Mouse (Mus musculus): ENCODE measurements around the gene Defb29. TPM values are rescaled to one million over a fixed set of nuclear protein-coding genes. Genes with fewer than 3 reads are reported as not detected.

Gene Defb29
- not detected in 2 replicates for polyA plus RNA-seq (2014; fragmentation: Nextera tagmentation; extraction: Ambion mirVana)

DNA sequence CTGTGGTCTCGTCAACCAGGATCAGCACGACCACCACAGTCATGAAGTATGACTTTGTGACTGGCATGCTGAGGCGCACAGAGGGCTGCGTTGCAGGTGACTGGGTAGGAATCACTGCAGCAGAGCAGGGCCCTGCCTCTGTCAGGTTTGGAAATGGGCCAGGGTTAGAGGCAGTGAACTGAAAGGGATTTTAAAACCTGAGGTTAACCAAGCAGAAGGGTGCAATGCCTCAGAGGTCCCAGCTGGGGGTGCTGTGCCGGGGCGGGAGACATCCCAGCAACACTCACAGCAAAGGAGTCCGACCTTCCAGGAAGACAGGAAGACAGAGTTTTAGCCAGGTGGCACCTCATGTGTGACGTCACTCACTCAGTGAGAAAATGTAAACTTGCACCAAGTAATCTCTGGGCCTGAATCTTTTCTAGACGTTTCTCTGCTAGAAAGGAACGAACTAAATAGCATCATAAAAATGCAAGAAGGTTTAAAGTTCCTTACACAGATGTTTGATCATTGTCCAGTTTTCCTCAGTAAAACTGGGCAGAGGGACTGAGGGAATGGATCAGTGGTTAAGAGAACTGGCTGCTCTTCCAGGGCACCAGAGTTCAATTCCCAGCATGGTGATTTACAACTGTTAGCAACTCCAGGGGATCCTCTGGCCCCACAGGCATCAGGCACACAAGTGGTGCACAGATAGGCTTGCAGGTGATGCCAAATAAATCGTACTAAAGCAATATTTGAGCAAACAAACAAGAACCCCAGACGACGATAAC lies at the start of gene Defb29:
Defb29 (minus strand) TSS at position 155 of the 767 bp plus-strand sequence.
- no peak for ATAC-seq (ENCODE audit: low read depth)
- H3K9ac ChIP-seq (replicated peaks; ENCODE audit: low read depth, low read length) = no peak within 1 kb of the TSS
- H3K27ac ChIP-seq (ENCODE audit: low read depth, low read length) = no peak within 1 kb of the TSS
- H3K9me3 ChIP-seq (ENCODE audit: control insufficient read depth, low read length) = no peaks in the 10 kb centered on the region
- no peak within 1 kb of the TSS for H3K4me2 ChIP-seq (ENCODE audit: low read depth, low read length)
- 52% methylated on average over 13 of the region's 13 CpGs for WGBS
- no peaks in the 10 kb centered on the region for H3K27me3 ChIP-seq (ENCODE audit: control insufficient read depth, insufficient read depth, low read length)
- no peaks in the 10 kb centered on the region for H3K4me1 ChIP-seq (ENCODE audit: control insufficient read depth, insufficient read depth, low read length)
- no peak within 1 kb of the TSS for H3K4me3 ChIP-seq (ENCODE audit: low read depth, low read length)
- no peaks in the 10 kb centered on the region for H3K36me3 ChIP-seq (ENCODE audit: control insufficient read depth, insufficient read depth, low read length)

DNA sequence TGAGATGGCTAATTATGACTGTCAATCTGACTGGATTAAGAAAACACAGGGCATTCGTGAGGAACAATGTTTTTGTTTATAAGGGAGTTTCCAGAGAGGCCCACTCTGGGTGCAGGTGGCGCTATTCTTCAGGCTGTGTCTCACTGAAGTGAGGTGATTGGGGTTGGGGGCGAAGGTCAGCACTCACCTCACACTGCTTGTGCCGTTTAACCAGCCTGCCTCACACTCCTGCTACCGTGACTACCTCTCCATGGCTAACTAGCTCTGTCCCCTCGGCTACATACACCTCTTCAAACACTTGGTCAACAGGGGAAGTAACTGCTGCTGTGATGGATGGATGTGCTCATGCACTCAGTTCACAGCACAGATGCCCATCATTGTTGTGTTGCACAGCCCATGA lies 49.1 kb upstream of the Defb29 start:
- Histone ChIP-seq H3K27ac (ENCODE audit: low read depth, low read length) (no peak overlapping the region), H3K27me3 (ENCODE audit: control insufficient read depth, insufficient read depth, low read length) (no peaks in the 10 kb centered on the region), H3K36me3 (ENCODE audit: control insufficient read depth, insufficient read depth, low read length) (no peaks in the 10 kb centered on the region), H3K4me3 (ENCODE audit: low read depth, low read length) (no peak overlapping the region), H3K4me1 (ENCODE audit: control insufficient read depth, insufficient read depth, low read length) (no peaks in the 10 kb centered on the region), H3K9ac (replicated peaks; ENCODE audit: low read depth, low read length) (no peak overlapping the region), H3K9me3 (ENCODE audit: control insufficient read depth, low read length) (no peaks in the 10 kb centered on the region), H3K4me2 (ENCODE audit: low read depth, low read length) (no peak overlapping the region)
- ATAC-seq (ENCODE audit: low read depth) = no peak
- WGBS = 62% methylated on average over 6 of the region's 6 CpGs

DNA sequence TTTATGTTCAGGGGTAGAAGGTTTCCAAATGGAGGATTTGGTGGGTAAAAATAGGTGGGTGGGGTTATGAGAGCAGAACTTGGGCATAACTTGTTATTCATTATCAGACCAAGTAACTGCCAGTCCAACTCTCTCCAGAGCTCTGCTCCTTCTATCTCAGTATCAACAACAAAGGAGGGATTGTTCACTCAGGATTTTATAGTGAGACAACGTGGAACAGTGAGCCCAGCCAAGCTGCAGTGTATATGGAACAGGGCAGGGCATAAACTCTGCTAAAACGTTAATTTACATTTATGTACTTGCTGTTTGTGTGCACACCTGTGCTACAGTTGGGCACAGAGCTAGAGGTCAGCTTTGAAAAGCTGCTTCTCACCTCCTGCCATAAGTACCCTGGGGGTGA lies 48.6 kb upstream of the Defb29 start:
- 52% methylated on average over 2 of the region's 2 CpGs for WGBS
- ATAC-seq (ENCODE audit: low read depth) = no peak
- no peak overlapping the region for H3K4me2 ChIP-seq (ENCODE audit: low read depth, low read length)
- no peaks in the 10 kb centered on the region for H3K27me3 ChIP-seq (ENCODE audit: control insufficient read depth, insufficient read depth, low read length)
- no peak overlapping the region for H3K27ac ChIP-seq (ENCODE audit: low read depth, low read length)
- H3K4me1 ChIP-seq (ENCODE audit: control insufficient read depth, insufficient read depth, low read length) = no peaks in the 10 kb centered on the region
- no peak overlapping the region for H3K9ac ChIP-seq (replicated peaks; ENCODE audit: low read depth, low read length)
- no peaks in the 10 kb centered on the region for H3K36me3 ChIP-seq (ENCODE audit: control insufficient read depth, insufficient read depth, low read length)
- H3K9me3 ChIP-seq (ENCODE audit: control insufficient read depth, low read length) = no peaks in the 10 kb centered on the region
- H3K4me3 ChIP-seq (ENCODE audit: low read depth, low read length) = no peak overlapping the region

DNA sequence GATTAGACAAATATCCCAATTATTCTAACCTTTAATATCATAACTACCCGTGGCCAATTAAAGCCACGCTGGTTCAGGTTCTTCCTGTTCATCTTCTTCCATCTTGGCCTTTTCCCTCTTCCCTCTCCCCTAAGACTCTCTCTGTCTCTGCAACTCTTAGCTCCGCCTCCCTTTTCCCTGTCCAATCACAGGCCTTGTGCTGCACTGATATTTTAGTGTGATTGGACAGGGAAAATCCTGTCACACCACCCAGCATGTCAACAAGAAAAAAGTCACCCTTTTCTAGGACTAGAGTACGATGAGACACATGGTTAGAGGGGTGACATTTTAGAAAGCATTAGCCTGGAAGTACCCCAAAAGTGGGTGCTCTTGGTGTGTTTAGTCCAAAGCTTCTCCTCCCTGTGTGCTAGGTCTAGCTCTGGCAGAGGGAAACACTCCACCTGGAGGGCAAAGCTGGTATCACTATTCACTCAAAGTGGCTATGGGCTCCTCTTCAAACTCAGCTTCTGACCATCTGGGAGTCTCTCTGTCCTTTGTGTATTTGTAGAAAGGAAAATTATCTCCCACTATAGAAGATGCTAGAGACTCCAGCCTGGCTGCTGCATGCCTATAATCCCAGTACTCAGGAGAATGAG lies 47.1 kb upstream of the Defb29 start:
- 67% methylated on average over 4 of the region's 4 CpGs for WGBS
- no peaks in the 10 kb centered on the region for H3K9me3 ChIP-seq (ENCODE audit: control insufficient read depth, low read length)
- no peak for ATAC-seq (ENCODE audit: low read depth)
- H3K27me3 ChIP-seq (ENCODE audit: control insufficient read depth, insufficient read depth, low read length) = no peaks in the 10 kb centered on the region
- H3K9ac ChIP-seq (replicated peaks; ENCODE audit: low read depth, low read length) = no peak overlapping the region
- no peaks in the 10 kb centered on the region for H3K36me3 ChIP-seq (ENCODE audit: control insufficient read depth, insufficient read depth, low read length)
- no peak overlapping the region for H3K27ac ChIP-seq (ENCODE audit: low read depth, low read length)
- H3K4me1 ChIP-seq (ENCODE audit: control insufficient read depth, insufficient read depth, low read length) = no peaks in the 10 kb centered on the region
- no peak overlapping the region for H3K4me3 ChIP-seq (ENCODE audit: low read depth, low read length)
- no peak overlapping the region for H3K4me2 ChIP-seq (ENCODE audit: low read depth, low read length)

DNA sequence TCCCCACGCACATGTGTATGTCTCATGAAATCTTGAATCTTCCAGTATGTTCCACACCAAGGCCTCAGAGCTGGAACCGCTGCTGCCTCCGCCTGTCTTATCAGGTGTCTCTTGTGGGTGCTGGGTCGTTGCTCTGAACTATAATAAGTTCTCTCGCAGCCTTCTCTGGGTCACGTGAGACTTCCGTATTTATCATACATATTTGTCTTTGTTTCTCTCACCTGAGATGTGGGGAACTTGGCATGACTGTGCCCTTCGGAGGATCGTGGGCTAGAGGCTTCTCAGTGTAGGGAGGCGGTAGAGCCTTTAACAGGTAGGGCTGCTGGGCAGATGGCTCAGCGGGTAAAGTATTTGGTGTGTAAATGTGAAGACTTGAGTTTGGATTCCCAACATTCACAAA lies 40.7 kb upstream of the Defb29 start:
- Histone ChIP-seq H3K4me2 (ENCODE audit: low read depth, low read length) (no peak overlapping the region), H3K4me1 (ENCODE audit: control insufficient read depth, insufficient read depth, low read length) (no peaks in the 10 kb centered on the region), H3K4me3 (ENCODE audit: low read depth, low read length) (no peak overlapping the region), H3K27me3 (ENCODE audit: control insufficient read depth, insufficient read depth, low read length) (no peaks in the 10 kb centered on the region), H3K27ac (ENCODE audit: low read depth, low read length) (no peak overlapping the region), H3K9me3 (ENCODE audit: control insufficient read depth, low read length) (no peaks in the 10 kb centered on the region), H3K9ac (replicated peaks; ENCODE audit: low read depth, low read length) (no peak overlapping the region), H3K36me3 (ENCODE audit: control insufficient read depth, insufficient read depth, low read length) (no peaks in the 10 kb centered on the region)
- WGBS = 91% methylated on average over 11 of the region's 11 CpGs
- ATAC-seq (ENCODE audit: low read depth) = no peak

DNA sequence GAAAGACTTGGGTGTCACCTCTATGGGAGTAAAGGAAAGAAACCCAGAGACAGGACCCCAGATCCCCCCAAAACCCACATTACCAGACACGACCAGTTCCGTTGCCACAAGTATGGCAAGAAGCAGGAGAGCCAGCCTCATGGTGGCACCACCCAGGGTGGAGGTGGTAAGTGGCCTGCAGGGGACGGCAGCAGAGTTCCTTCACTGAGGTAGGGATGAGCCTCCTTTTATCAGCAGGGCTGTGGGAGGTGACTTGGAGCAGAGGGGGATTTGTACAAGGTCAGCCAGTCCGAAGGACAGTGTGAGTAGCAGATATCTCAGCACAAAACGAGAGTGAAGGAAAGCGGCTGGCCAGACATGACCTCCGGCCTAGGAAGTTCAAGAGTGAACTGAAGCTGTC lies 40.2 kb upstream of the Defb29 start, which contains the start of gene Defb19:
Defb19 (minus strand) TSS at position 206 of the 400 bp plus-strand sequence.
- Histone ChIP-seq H3K4me3 (ENCODE audit: low read depth, low read length) (no peak within 1 kb of the TSS), H3K27me3 (ENCODE audit: control insufficient read depth, insufficient read depth, low read length) (no peaks in the 10 kb centered on the region), H3K4me1 (ENCODE audit: control insufficient read depth, insufficient read depth, low read length) (no peaks in the 10 kb centered on the region), H3K27ac (ENCODE audit: low read depth, low read length) (no peak within 1 kb of the TSS), H3K36me3 (ENCODE audit: control insufficient read depth, insufficient read depth, low read length) (no peaks in the 10 kb centered on the region), H3K9ac (replicated peaks; ENCODE audit: low read depth, low read length) (no peak within 1 kb of the TSS), H3K4me2 (ENCODE audit: low read depth, low read length) (no peak within 1 kb of the TSS), H3K9me3 (ENCODE audit: control insufficient read depth, low read length) (no peaks in the 10 kb centered on the region)
- no peak for ATAC-seq (ENCODE audit: low read depth)
- WGBS = 79% methylated on average over 7 of the region's 7 CpGs

DNA sequence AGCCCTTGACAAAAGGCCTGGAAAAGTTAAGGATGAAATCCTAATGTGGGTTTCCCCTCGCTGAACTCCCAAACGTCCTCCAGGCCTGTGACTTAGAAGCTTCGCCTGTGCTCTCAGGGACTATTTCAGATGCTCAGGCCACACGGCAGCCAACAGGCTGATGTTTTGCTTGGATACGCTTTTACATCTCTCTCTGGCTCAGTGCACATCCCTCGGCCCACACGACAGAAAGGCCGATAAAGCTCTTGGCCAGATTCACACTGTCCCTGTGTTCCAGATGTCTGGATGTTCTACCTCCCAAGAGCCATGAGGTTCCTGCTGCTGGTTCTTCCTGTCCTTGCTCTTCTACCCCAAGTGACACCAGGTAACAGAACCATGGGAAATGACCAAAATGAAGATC lies 33.6 kb upstream of the Defb29 start:
- Histone ChIP-seq H3K4me2 (ENCODE audit: low read depth, low read length) (no peak overlapping the region), H3K36me3 (ENCODE audit: control insufficient read depth, insufficient read depth, low read length) (no peaks in the 10 kb centered on the region), H3K27me3 (ENCODE audit: control insufficient read depth, insufficient read depth, low read length) (no peaks in the 10 kb centered on the region), H3K9me3 (ENCODE audit: control insufficient read depth, low read length) (no peaks in the 10 kb centered on the region), H3K4me1 (ENCODE audit: control insufficient read depth, insufficient read depth, low read length) (no peaks in the 10 kb centered on the region), H3K4me3 (ENCODE audit: low read depth, low read length) (no peak overlapping the region), H3K9ac (replicated peaks; ENCODE audit: low read depth, low read length) (no peak overlapping the region), H3K27ac (ENCODE audit: low read depth, low read length) (no peak overlapping the region)
- ATAC-seq (ENCODE audit: low read depth) = no peak
- WGBS = 87% methylated on average over 8 of the region's 8 CpGs

DNA sequence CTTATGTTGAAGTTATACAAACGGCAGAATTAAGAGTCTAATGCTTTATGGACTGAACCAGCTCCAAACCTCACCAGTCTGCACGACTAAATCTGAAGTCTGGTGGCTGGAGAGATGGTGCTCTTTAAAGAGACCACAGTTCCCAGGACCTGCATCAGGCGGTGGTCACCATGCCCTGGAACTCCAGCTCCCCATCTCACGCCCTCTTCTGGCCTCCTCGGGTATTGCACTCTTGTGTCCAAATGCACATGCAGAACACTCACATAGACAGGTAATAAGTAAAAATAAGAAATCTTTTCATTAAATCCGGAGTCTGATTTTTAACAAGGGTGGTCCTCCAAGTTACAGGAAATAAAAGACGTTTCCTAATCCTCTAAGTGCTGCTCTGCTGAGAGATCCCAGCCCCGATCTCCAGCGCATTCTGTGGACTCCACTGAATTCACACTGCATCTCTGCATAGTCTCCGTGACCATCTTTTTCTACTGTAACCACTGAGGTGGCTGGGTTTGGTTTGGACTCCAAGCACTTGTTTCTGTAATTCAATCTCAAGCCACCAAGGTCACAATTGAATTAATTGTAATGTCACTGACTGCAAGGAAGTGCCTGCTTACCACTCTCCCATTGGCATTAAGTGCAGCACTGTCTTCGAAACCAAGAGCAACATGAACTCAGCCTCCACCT lies 32.4 kb upstream of the Defb29 start, which contains the start of gene Defb21:
Defb21 (plus strand) TSS at position 631 of the 681 bp plus-strand sequence.
- Histone ChIP-seq H3K9me3 (ENCODE audit: control insufficient read depth, low read length) (no peaks in the 10 kb centered on the region), H3K36me3 (ENCODE audit: control insufficient read depth, insufficient read depth, low read length) (no peaks in the 10 kb centered on the region), H3K4me2 (ENCODE audit: low read depth, low read length) (no peak within 1 kb of the TSS), H3K27ac (ENCODE audit: low read depth, low read length) (no peak within 1 kb of the TSS), H3K27me3 (ENCODE audit: control insufficient read depth, insufficient read depth, low read length) (no peaks in the 10 kb centered on the region), H3K9ac (replicated peaks; ENCODE audit: low read depth, low read length) (no peak within 1 kb of the TSS), H3K4me3 (ENCODE audit: low read depth, low read length) (no peak within 1 kb of the TSS), H3K4me1 (ENCODE audit: control insufficient read depth, insufficient read depth, low read length) (no peaks in the 10 kb centered on the region)
- ATAC-seq (ENCODE audit: low read depth) = no peak
- 65% methylated on average over 11 of the region's 11 CpGs for WGBS

DNA sequence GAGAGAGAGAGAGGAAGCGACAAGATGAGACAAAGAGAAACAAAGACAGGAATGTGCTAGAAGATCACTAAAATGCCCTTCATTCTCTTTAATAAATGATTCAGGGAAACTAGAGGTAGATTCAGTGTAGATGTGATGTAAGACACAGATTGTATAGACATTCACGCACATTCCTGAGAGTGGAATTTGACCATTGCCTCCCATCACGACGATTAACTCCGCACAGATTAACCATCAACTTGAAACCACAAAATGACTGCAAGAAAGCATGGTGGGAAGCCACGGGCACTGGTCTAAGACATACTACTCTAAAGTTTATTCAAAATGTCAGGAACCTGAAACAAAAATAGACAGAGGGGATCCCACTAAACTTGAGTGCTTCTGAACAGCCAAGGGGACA lies 30.4 kb upstream of the Defb29 start:
- Histone ChIP-seq H3K4me3 (ENCODE audit: low read depth, low read length) (no peak overlapping the region), H3K4me1 (ENCODE audit: control insufficient read depth, insufficient read depth, low read length) (no peaks in the 10 kb centered on the region), H3K9me3 (ENCODE audit: control insufficient read depth, low read length) (no peaks in the 10 kb centered on the region), H3K27ac (ENCODE audit: low read depth, low read length) (no peak overlapping the region), H3K4me2 (ENCODE audit: low read depth, low read length) (no peak overlapping the region), H3K9ac (replicated peaks; ENCODE audit: low read depth, low read length) (no peak overlapping the region), H3K36me3 (ENCODE audit: control insufficient read depth, insufficient read depth, low read length) (no peaks in the 10 kb centered on the region), H3K27me3 (ENCODE audit: control insufficient read depth, insufficient read depth, low read length) (no peaks in the 10 kb centered on the region)
- 88% methylated on average over 6 of the region's 6 CpGs for WGBS
- ATAC-seq (ENCODE audit: low read depth) = no peak

Measured in neural tube, embryonic 14.5 days (tissue).